In genomic region chr2:149830536-149831458, GRCm38 (mm10) we compare ENCODE assay signal across 8 mouse cellular contexts. TPM values are rescaled to one million over a fixed set of nuclear protein-coding genes. Genes with fewer than 3 reads are reported as not detected.
DNase-seq lines count a peak whose midpoint lies in the region; ATAC-seq and TF ChIP-seq lines count a peak whose summit lies in the region.

Gene C530025M09Rik (minus strand): TSS chr2:149831213.

- peak; percentile 64 for ATAC-seq in lung, postnatal 0 days

- no peak within 1 kb of the TSS for H3K9ac ChIP-seq in lung, postnatal 0 days (replicated peaks; ENCODE audit: low read depth)

- H3K9me3 ChIP-seq in lung, postnatal 0 days (ENCODE audit: low read length), result no peaks in the 10 kb centered on the region

- TF ChIP-seq CTCF in lung, postnatal 0 days (IDR thresholded peaks at IDR 0.05), result no peak
- TF ChIP-seq CTCF in cortical plate, adult 2 months (IDR thresholded peaks at IDR 0.05; ENCODE audit: extremely low read depth, insufficient read depth, low read length), result no peak

- peak; percentile 34 for DNase-seq in lung, postnatal 0 days (ENCODE audit: low spot score)
- no peak for DNase-seq in lung, postnatal 25 days (ENCODE audit: low spot score)
- peak; percentile 20 to 31 for DNase-seq in gastrocnemius, postnatal 4 days (ENCODE audit: low spot score in 2 of 2)
- peak; percentile 20 to 59 for DNase-seq in layer of hippocampus, adult 18-20 months (ENCODE audit: low spot score in 2 of 2)
- DNase-seq in lung, postnatal 10 days, result peak; percentile 31
- DNase-seq in right cerebral cortex, postnatal 25 days, result peak; percentile 59
- no peak for DNase-seq in spleen, postnatal 36 days (ENCODE audit: low spot score in 2 of 2)

- H3K4me2 ChIP-seq in lung, postnatal 0 days (replicated peaks; ENCODE audit: low read depth, low read length), result peak within 1 kb of the TSS; percentile 71

- no peak for TF ChIP-seq POLR2A in cortical plate, adult 2 months (IDR thresholded peaks at IDR 0.05; ENCODE audit: extremely low read depth, insufficient read depth, low read length)

- H3K4me3 ChIP-seq in lung, postnatal 0 days (ENCODE audit: low read depth, low read length), result peak within 1 kb of the TSS; percentile 46
- H3K4me3 ChIP-seq in cortical plate, adult 2 months (ENCODE audit: insufficient read depth, low read length), result peak within 1 kb of the TSS; percentile 67

- H3K27ac ChIP-seq in lung, postnatal 0 days (ENCODE audit: low read length), result no peak within 1 kb of the TSS
- H3K27ac ChIP-seq in cortical plate, adult 2 months (ENCODE audit: insufficient read depth, low read length), result peak within 1 kb of the TSS; percentile 55

- no peaks in the 10 kb centered on the region for H3K4me1 ChIP-seq in lung, postnatal 0 days (ENCODE audit: insufficient read depth, low read depth, low read length)
- H3K4me1 ChIP-seq in cortical plate, adult 2 months (ENCODE audit: control insufficient read depth, insufficient read depth, low read length), result peaks cover 2% of the 10 kb centered on the region; the same call in 1 of the 2 replicates

- H3K36me3 ChIP-seq in lung, postnatal 0 days (ENCODE audit: insufficient read depth, low read length), result no peaks in the 10 kb centered on the region

- WGBS in lung, postnatal 0 days, result 2% methylated on average over 51 of the region's 82 CpGs

- H3K27me3 ChIP-seq in lung, postnatal 0 days (replicated peaks; ENCODE audit: insufficient read depth, low read length), result peaks cover 23% of the 10 kb centered on the region

- TF ChIP-seq EP300 in lung, postnatal 0 days (IDR thresholded peaks at IDR 0.05), result no peak

RNA-seq across cellular contexts. Expression of gene C530025M09Rik, which starts in this region (rescaled TPM):
- not detected in 2 replicates for polyA plus RNA-seq in lung, postnatal 0 days (2015; fragmentation: Nextera tagmentation; extraction: Ambion mirVana)
- polyA plus RNA-seq in cortical plate, adult 2 months (2012; rRNA removed), result 0.17 and 0.78 TPM in 2 replicates
- total RNA-seq in gastrocnemius, postnatal 4 days (2021), result not detected
- total RNA-seq in layer of hippocampus, adult 18-20 months (2021), result 1 to 10 TPM in 1 of 2 experiments, under 1 TPM in 1; 0.50 to 1.0 TPM

Comparison
In these comparisons a context has a peak if more than half of its experiments do, and no peak if none do; other contexts are left out.
1. DNase-seq: peak in layer of hippocampus, adult 18-20 months (2 of 2), lung, postnatal 10 days (single experiment) and right cerebral cortex, postnatal 25 days (single experiment); none in lung, postnatal 25 days (single experiment) and spleen, postnatal 36 days (0 of 2).
2. Peak in DNase-seq, ATAC-seq, H3K4me3 ChIP-seq and H3K4me2 ChIP-seq in lung, postnatal 0 days; RNA of the gene not detected or under 1 TPM.
3. Peak in DNase-seq in gastrocnemius, postnatal 4 days; RNA of the gene not detected or under 1 TPM.